Comparison of ENCODE assay signal across 17 mouse cellular contexts in the genomic region with DNA sequence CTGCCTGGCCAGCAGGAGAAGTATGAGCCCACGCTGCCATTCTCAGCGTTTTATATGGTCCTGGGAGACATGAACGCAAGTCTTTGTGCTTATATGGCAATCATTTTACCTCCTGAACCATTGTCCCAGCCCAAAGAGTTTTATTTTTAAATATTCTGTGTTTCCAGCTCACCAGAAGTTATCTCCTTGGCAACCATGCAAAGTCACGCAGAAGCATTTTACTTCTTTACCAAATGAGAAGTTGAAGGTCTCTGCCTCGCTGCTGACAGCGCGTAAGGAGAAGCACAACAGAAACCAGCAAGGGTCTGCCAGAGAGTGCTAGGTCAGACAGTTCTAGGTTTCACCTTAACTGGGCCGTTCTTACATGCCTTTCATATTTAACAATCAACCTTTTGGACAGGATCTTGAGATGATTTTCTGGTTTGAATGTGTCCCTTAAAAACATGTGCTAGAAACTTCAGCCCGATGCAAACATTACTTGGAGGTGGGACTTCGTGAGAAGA. TPM values are rescaled to one million over a fixed set of nuclear protein-coding genes. Genes with fewer than 3 reads are reported as not detected.
"Had no signal": no experiment of that assay in that cellular context is flagged by ENCODE, and none has a peak within 500 bp of the region (broad histone marks: within the 10 kb centered on the region; RNA-seq: fewer than 3 reads in every experiment).

No protein-coding gene starts in this region.

- DNase-seq: kidney, adult 2 months; kidney, postnatal 10 days; kidney, postnatal 36 days; layer of hippocampus, postnatal 36 days; liver, embryonic 13.5 days; lung, adult 2 months; lung, postnatal 14 days; right cerebral cortex, postnatal 14 days; spleen, adult 18-20 months; thymus, adult 2 months; thymus, postnatal 14 days; thymus, postnatal 4 days had no signal

- H3K4me3 ChIP-seq: kidney, embryonic 15.5 days; left cerebral cortex, adult 2 months; liver, embryonic 13.5 days; midbrain, embryonic 13.5 days; stomach, embryonic 15.5 days had no signal

- H3K4me2 ChIP-seq: kidney, embryonic 15.5 days; liver, embryonic 13.5 days; midbrain, embryonic 13.5 days; stomach, embryonic 15.5 days had no signal

- H3K36me3 ChIP-seq: kidney, embryonic 15.5 days; liver, embryonic 13.5 days; midbrain, embryonic 13.5 days; stomach, embryonic 15.5 days had no signal

- H3K9ac ChIP-seq: kidney, embryonic 15.5 days; liver, embryonic 13.5 days; midbrain, embryonic 13.5 days; stomach, embryonic 15.5 days had no signal

- H3K27me3 ChIP-seq: kidney, embryonic 15.5 days; midbrain, embryonic 13.5 days; stomach, embryonic 15.5 days had no signal

- H3K9me3 ChIP-seq: kidney, embryonic 15.5 days; liver, embryonic 13.5 days; stomach, embryonic 15.5 days had no signal

- H3K27ac ChIP-seq: kidney, embryonic 15.5 days; left cerebral cortex, adult 2 months; liver, embryonic 13.5 days; macrophage; midbrain, embryonic 13.5 days; stomach, embryonic 15.5 days had no signal

- ATAC-seq: midbrain, embryonic 13.5 days had no signal

RNA-seq across cellular contexts. Expression of a gene that starts 35.8 kb away (rescaled TPM):
- polyA plus RNA-seq: macrophage had no signal
